Mouse (Mus musculus) embryonic facial prominence, embryonic 15.5 days (tissue): ENCODE data around the gene Gjd3. TPM values are rescaled to one million over a fixed set of nuclear protein-coding genes. Genes with fewer than 3 reads are reported as not detected.
"Not testable (repeated sequence)": the region's sequence is repeated elsewhere in the genome, so short reads cannot be mapped to it uniquely, and the experiment has no call there.

Experiments used
- ATAC-seq: fragments of 200-750 bp; cut with Nextera tagmentation; 2 replicates; pipeline ENCODE4 v1.8.0; 2017; ENCODE audit warnings: low read depth, moderate TSS enrichment; ENCODE audit not compliant: insufficient number of reproducible peaks, low FRiP score, low TSS enrichment
- H3K27ac ChIP-seq: fragments of 300-500 bp; sonication (generic); replicated peaks from 2 replicates; pipeline ENCODE4 v1.5.1; 2015; ENCODE audit warnings: mild to moderate bottlenecking, inconsistent platforms
- H3K27me3 ChIP-seq: fragments of 300-500 bp; sonication (generic); 2 replicates; pipeline ENCODE4 v1.6.1; 2015; ENCODE audit warnings: inconsistent platforms
- H3K36me3 ChIP-seq: fragments of 300-500 bp; sonication (generic); 2 replicates; pipeline ENCODE4 v1.6.1; 2015; ENCODE audit warnings: mild to moderate bottlenecking, inconsistent platforms
- H3K4me1 ChIP-seq: fragments of 300-500 bp; sonication (generic); 2 replicates; pipeline ENCODE4 v1.6.1; 2015; ENCODE audit warnings: inconsistent platforms
- H3K4me2 ChIP-seq: fragments of 300-500 bp; sonication (generic); replicated peaks from 2 replicates; pipeline ENCODE4 v1.6.1; 2015; ENCODE audit warnings: mild to moderate bottlenecking, inconsistent platforms
- H3K4me3 ChIP-seq: fragments of 300-500 bp; sonication (generic); replicated peaks from 2 replicates; pipeline ENCODE4 v1.5.1; 2015; ENCODE audit warnings: mild to moderate bottlenecking, inconsistent platforms
- H3K9ac ChIP-seq: fragments of 300-500 bp; sonication (generic); 2 replicates; pipeline ENCODE4 v1.6.1; 2015; ENCODE audit warnings: inconsistent platforms
- H3K9me3 ChIP-seq: fragments of 300-500 bp; sonication (generic); replicated peaks from 2 replicates; pipeline ENCODE4 v1.6.1; 2016; ENCODE audit warnings: inconsistent platforms
- WGBS: fragments of 180-500 bp; shearing (Covaris S2); methylation state at CpG from one replicate; pipeline ENCODE4 v1.1.7; 2015; 5-methylcytosine and 5-hydroxymethylcytosine counted together
- polyA plus RNA-seq: library from polyadenylated mRNA; unstranded; fragments of >200 nt; fragmentation: Nextera tagmentation; extraction: Ambion mirVana; gene quantifications from 2 replicates; pipeline ENCODE4 v1.2.1, GENCODE M21; 2015

Gene Gjd3
- polyA plus RNA-seq, 1 experiment from 2014 or later = 1.1 TPM

DNA sequence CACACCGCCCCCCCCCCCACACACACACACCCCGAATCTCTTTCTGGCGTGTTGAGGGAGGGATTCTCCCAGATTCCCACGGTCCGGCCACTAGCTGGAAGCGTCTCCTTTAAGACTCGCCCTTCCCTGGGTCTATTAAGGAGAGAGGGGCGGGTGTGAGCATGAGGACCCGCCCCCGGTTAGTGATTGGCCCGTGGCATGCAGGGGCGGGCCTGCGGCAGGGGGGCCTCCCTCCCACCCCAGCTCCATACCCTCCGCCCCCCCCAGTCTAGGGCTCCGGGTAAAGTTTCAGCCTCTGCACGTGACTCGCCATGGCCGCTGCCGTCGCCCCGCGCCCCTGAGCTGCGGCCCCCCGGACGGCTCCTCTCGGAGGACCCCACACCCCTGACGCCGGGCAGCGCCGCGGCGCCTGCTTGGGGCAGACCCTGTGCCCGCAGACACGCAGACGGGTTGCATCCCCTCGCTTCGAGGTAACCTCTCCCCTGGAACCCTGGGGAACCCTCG lies 45.4 kb downstream of the Gjd3 start:
- Histone ChIP-seq H3K36me3 (no peaks in the 10 kb centered on the region; the same call in 1 of the 2 replicates), H3K4me1 (peaks cover 86% of the 10 kb centered on the region), H3K9me3 (no peaks in the 10 kb centered on the region), H3K27me3 (no peaks in the 10 kb centered on the region), H3K9ac (peak overlapping the region; percentile 75), H3K27ac (peak overlapping the region; percentile 96), H3K4me3 (peak overlapping the region; percentile 81), H3K4me2 (peak overlapping the region; percentile 80)
- WGBS = under 1% methylated on average over 35 of the region's 38 CpGs
- ATAC-seq = peak; percentile 88

DNA sequence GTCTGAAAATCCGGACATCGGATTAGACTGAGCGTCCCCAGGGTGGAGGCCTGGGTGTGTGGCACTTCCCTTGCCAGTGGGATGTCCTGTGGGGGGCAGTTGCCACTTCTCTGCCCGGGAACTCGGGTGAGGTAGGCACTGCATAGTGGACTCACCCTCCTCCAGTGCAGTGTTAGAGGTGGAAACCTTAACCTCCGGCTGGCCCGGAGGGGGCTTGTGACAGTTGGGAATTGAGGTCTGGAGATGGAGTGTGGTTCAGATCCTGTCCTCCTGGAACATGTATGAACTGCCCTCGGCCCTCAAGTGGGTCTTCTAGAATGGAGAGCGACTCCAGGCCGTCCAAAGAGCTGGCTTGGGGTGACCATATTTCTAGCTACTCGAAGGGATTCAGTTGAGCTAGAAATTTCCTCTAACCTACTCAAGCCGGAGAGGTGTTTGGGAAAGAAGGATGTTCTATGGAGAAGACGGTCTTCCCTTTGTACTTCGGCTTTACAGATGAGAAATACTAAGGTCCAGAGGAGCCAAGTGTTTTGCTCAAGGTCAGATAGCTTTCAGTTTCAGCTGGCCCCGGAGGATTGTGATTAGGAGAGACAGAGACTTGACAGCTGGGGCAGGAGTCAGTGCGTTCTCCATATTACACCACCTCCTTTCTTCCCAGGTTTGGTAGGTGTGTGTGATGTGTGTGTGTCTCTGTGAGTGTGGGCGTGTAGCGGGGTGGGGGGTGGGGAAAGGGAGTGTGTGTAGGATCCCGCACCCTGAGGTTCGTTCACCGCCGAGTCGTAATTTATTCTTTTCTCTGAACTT lies 46.0 kb downstream of the Gjd3 start:
- Histone ChIP-seq H3K9me3 (no peaks in the 10 kb centered on the region), H3K27ac (peak overlapping the region; percentile 96), H3K4me3 (peak overlapping the region; percentile 81), H3K36me3 (no peaks in the 10 kb centered on the region; the same call in 1 of the 2 replicates), H3K27me3 (no peaks in the 10 kb centered on the region), H3K4me2 (peak overlapping the region; percentile 80), H3K9ac (peak overlapping the region; percentile 27), H3K4me1 (peaks cover 86% of the 10 kb centered on the region)
- ATAC-seq = peak; percentile 12
- WGBS = 1% methylated on average over 23 of the region's 23 CpGs

DNA sequence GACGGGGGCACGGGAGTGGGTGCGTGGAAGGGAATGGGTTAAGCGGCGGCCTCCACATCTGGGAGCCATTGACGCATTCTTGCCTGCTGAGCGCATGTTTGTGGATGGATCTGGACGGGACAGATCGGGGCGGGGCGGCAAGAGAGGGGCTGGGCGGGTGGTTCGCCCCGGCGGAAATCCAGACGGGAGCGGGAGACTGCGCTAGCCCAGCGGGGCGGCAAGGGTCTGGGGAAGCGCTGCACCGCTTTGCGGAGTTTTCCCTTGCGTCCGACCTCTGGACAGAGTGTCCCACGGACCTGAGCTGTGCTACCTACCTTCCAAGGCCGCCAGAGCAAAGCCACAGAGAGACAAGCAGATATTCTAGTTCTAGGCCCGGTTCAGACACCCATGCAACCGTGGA lies 46.6 kb downstream of the Gjd3 start:
- peak; percentile 29; the same call in 1 of the 2 replicates for ATAC-seq
- H3K4me3 ChIP-seq = peak overlapping the region; percentile 81
- under 1% methylated on average over 28 of the region's 29 CpGs for WGBS
- no peaks in the 10 kb centered on the region for H3K27me3 ChIP-seq
- H3K9me3 ChIP-seq = no peaks in the 10 kb centered on the region
- H3K36me3 ChIP-seq = no peaks in the 10 kb centered on the region; the same call in 1 of the 2 replicates
- H3K9ac ChIP-seq = peak overlapping the region; percentile 27
- H3K4me1 ChIP-seq = peaks cover 86% of the 10 kb centered on the region
- H3K4me2 ChIP-seq = peak overlapping the region; percentile 80
- H3K27ac ChIP-seq = peak overlapping the region; percentile 96

DNA sequence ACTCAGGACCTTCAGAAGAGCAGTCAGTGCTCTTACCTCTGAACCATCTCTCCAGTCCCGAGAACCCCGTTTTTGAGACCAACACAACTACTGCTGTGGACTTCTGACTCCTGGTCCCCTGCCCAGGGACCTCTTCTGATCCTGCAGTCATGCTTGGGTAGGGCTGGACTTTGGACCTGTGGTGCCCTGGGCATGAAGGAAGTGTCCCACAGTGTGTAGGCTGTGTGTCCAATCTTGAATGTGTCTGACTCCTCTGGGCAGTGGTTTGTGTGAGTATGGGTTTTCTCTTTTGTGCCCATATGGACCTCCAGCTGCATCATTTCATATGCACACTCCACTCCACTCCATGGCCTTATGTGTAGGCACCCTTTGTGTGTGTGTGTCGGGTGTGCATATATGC lies 47.7 kb downstream of the Gjd3 start:
- Histone ChIP-seq H3K9ac (no peak overlapping the region), H3K27me3 (no peaks in the 10 kb centered on the region), H3K4me2 (no peak overlapping the region), H3K9me3 (no peaks in the 10 kb centered on the region), H3K36me3 (no peaks in the 10 kb centered on the region; the same call in 1 of the 2 replicates), H3K4me3 (no peak overlapping the region), H3K27ac (peak overlapping the region; percentile 96), H3K4me1 (peaks cover 86% of the 10 kb centered on the region)
- 83% methylated on average over 3 of the region's 3 CpGs for WGBS
- no peak for ATAC-seq

DNA sequence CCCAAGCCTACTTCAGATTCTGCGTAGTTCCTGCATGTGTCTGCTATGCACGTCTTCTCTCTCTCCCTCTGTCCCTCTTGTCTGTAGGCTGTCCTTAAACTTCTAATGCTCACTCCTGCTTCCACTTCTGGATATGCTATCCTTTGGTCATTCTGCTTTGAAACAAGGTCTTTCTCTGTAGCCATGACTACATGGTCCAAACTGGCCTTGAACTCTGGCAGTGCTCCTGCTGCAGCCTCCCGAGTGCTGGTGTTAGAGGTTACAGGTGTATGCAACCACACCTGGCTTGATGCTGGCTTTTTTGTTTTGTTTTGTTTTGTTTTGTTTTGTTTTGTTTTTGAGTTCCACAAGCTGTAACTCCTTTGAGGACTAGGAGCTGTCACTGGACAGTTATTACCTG lies 48.4 kb downstream of the Gjd3 start:
- no peak overlapping the region for H3K9ac ChIP-seq
- ATAC-seq = no peak
- no peaks in the 10 kb centered on the region; the same call in 1 of the 2 replicates for H3K36me3 ChIP-seq
- H3K27ac ChIP-seq = peak overlapping the region; percentile 94; the same call in 1 of the 2 replicates
- no peak overlapping the region for H3K4me3 ChIP-seq
- no peaks in the 10 kb centered on the region for H3K9me3 ChIP-seq
- no peaks in the 10 kb centered on the region for H3K27me3 ChIP-seq
- peaks cover 86% of the 10 kb centered on the region for H3K4me1 ChIP-seq
- H3K4me2 ChIP-seq = no peak overlapping the region
- WGBS = 77% methylated on average over 3 of the region's 3 CpGs

DNA sequence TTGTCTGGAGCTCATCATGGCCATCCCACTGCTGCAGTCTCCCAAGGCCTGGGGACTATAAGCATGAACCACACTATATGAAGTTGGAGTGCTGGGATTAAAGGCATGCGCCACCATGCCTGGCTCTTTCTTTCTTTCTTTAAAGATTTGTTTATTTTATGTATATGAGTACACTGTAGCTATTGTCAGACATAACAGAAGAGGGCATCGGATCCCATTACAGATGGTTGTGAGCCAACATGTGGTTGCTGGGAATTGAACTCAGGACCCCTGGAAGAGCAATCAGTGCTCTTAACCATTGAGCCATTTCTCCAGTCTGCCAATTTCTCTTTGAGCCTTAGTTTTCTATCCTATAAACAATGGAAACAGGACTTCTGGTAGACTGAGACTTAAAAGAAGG lies 49.0 kb downstream of the Gjd3 start:
- Histone ChIP-seq H3K27ac (peak overlapping the region; percentile 94), H3K4me1 (peaks cover 86% of the 10 kb centered on the region)
- WGBS = 51% methylated on average over 2 of the region's 2 CpGs
- H3K4me2 ChIP-seq, H3K36me3 ChIP-seq, H3K9me3 ChIP-seq, ATAC-seq, H3K4me3 ChIP-seq, H3K9ac ChIP-seq, H3K27me3 ChIP-seq: not testable (repeated sequence)

DNA sequence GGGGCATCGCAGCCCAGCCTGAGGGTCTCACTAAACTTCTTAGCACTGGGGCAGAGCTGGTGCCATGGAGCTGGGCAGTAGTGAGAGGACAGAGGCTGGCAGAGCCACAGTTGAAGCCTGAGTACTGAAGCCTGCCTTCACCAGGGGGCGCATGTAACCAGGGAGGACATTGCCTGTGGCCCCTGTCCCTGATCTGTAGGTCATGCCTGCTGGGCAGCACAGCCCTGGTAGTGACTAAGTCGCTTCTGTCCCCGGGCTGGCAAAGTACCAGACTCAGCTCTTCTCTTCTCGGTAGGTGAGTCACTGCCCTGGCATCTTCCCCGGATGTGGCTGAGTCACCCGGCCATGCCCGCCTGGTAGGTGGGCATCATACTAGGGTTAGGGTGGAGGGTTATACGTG lies 49.7 kb downstream of the Gjd3 start:
- Histone ChIP-seq H3K27ac (peak overlapping the region; percentile 94), H3K4me3 (peak overlapping the region; percentile 10; the same call in 1 of the 2 replicates), H3K9me3 (no peaks in the 10 kb centered on the region), H3K4me1 (peaks cover 88% of the 10 kb centered on the region), H3K27me3 (no peaks in the 10 kb centered on the region), H3K4me2 (peak overlapping the region; percentile 44), H3K9ac (no peak overlapping the region), H3K36me3 (no peaks in the 10 kb centered on the region; the same call in 1 of the 2 replicates)
- 28% methylated on average over 9 of the region's 9 CpGs for WGBS
- no peak for ATAC-seq

DNA sequence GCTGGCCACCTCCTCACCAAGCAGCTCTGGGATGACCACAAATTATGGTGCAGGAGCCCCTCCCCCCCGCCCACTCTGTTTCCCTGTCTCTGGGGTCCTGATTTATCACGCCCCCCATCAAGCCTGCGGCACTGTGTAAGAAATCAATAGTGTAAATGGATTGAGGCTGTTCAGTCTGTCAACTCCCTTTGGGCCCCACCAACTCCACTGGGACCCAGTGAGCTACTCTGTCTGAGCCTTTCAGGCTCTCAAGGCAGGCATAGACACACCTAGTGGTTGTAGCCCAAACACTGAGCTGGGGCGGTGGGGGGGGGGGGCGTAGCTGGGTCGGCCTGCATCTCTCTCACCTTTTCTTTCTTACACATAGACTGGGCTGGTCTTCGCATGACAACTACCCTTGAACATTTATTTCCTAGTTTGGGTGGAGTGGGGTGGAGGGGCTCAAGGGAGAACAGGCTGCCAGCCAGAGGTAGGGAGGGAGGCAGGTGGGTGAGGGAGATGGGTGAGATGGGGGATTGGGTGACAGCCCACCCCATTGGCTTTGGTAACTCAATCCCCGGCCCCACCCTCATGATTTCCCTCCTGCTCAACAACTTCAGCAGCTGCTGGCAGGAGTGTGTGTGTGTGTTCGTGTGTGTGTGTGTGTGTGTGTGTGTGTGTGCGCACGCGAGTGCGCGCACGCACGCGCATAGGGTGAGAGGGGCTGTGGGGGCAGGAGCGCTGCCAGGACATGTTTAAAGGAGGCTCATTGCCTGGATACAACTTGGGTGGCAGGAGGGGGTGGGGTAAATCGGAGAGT lies 50.3 kb downstream of the Gjd3 start:
- WGBS = 9% methylated on average over 19 of the region's 19 CpGs
- Histone ChIP-seq H3K4me2 (peak overlapping the region; percentile 44), H3K36me3 (no peaks in the 10 kb centered on the region; the same call in 1 of the 2 replicates), H3K9me3 (no peaks in the 10 kb centered on the region), H3K27me3 (no peaks in the 10 kb centered on the region), H3K4me3 (peak overlapping the region; percentile 10; the same call in 1 of the 2 replicates), H3K27ac (peak overlapping the region; percentile 94), H3K9ac (no peak overlapping the region), H3K4me1 (peaks cover 95% of the 10 kb centered on the region)
- peak; percentile 16 for ATAC-seq

Other genes with a start within 250 kb of the Gjd3 start
- 51.0 and 51.2 TPM in 2 replicates for gene Thra, start 242.4 kb downstream of the Gjd3 start, polyA plus RNA-seq
- gene Nr1d1, start 207.7 kb downstream of the Gjd3 start, polyA plus RNA-seq = 1.7 and 1.8 TPM in 2 replicates
- 28.7 and 30.4 TPM in 2 replicates for gene Msl1, start 187.5 kb downstream of the Gjd3 start, polyA plus RNA-seq
- 37.0 and 42.2 TPM in 2 replicates for gene Casc3, start 178.1 kb downstream of the Gjd3 start, polyA plus RNA-seq
- gene Rapgefl1, start 146.2 kb downstream of the Gjd3 start, polyA plus RNA-seq = 13.0 and 13.9 TPM in 2 replicates
- 4.8 and 5.3 TPM in 2 replicates for gene Wipf2, start 119.4 kb downstream of the Gjd3 start, polyA plus RNA-seq
- gene Cdc6, start 75.2 kb downstream of the Gjd3 start, polyA plus RNA-seq = 22.6 and 22.7 TPM in 2 replicates
- 50.0 and 53.5 TPM in 2 replicates for gene Rara, start 55.2 kb downstream of the Gjd3 start, polyA plus RNA-seq
- gene Top2a, start 41.2 kb upstream of the Gjd3 start, polyA plus RNA-seq = 162 and 168 TPM in 2 replicates
- gene Igfbp4, start 58.2 kb upstream of the Gjd3 start, polyA plus RNA-seq = 1,352 and 1,417 TPM in 2 replicates
- 2.7 and 2.8 TPM in 2 replicates for gene Tns4, start 106.3 kb upstream of the Gjd3 start, polyA plus RNA-seq
- gene Ccr7, start 172.1 kb upstream of the Gjd3 start, polyA plus RNA-seq = 0.57 and 0.59 TPM in 2 replicates
- gene Smarce1, start 248.0 kb upstream of the Gjd3 start, polyA plus RNA-seq = 228 and 240 TPM in 2 replicates